Mouse (Mus musculus): ENCODE measurements at regions not wholly inside any gene's neighbourhood (a gene's known extent, or its start where the extent isn't known, plus 50 kb on each side); places are given as distances from the start of the nearest gene placed in this dataset.

GRCm38 (mm10) chr12:52446501-52446900 lies 57.3 kb upstream of the Arhgap5 start:
- TF ChIP-seq CTCF (IDR thresholded peaks at IDR 0.05; ENCODE audit: low read depth, low read length), result no peak
- no peak for TF ChIP-seq POLR2A (IDR thresholded peaks at IDR 0.05; ENCODE audit: borderline replicate concordance, low read depth, low read length)
